Mouse (Mus musculus): Measurements from ENCODE around the gene Tunar.

Tunar gene

DNA sequence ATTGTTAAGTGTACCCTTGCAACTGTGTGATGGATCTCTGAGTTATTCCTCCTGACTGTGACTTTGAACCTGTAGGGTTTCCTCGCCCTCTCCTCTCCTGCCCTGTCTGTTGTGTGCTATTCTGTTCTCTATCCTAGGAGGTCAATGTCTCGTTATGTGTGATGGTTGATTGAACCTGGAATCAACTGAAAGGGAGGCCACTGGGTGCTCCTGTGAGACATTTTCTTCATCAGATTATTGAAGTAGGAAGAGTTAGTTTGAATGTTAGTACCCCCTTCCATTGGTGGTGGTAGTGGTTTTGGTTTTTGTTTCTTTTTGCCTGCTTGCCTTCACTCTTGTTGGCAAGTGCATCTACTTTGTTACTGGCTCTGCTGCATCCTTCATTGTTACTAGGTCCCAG is at the start of gene Tunar:
TSS of gene Tunar (plus strand) at position 301 of the 400 bp plus-strand sequence.
- DNase-seq (ENCODE audit: low spot score in 2 of 2), result no peak

GRCm38 (mm10) chr12:105312571-105313035 is 21.1 kb upstream of the Tunar start:
- no peak for DNase-seq (ENCODE audit: low spot score in 2 of 2)

DNA sequence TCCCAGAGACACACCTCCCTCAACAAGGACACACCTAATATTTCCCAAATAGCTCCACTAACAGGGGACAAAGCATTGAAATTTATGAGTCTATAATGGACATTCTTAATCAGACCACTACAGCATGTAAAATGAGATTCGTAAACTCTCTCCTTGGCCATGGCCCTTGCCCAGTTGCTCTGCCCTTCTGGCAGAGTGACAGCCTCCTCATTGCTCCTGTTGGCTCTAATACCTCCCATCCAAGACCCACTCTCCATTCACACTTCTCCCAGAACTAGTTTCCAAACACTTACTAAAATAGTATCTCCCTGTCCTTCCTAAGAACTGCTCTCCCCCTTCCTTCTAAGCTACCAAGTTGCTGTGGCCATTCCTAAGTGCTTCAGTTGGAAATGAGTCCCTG is 19.3 kb upstream of the Tunar start:
- DNase-seq (ENCODE audit: low spot score in 2 of 2), result no peak

GRCm38 (mm10) chr12:105322160-105322559 is 11.5 kb upstream of the Tunar start:
- no peak for DNase-seq (ENCODE audit: low spot score in 2 of 2)

- DNase-seq (ENCODE audit: low spot score in 2 of 2), result no peak
These were observed 6.6 kb upstream of the Tunar start for GRCm38 (mm10) chr12:105327051-105327450.

DNA sequence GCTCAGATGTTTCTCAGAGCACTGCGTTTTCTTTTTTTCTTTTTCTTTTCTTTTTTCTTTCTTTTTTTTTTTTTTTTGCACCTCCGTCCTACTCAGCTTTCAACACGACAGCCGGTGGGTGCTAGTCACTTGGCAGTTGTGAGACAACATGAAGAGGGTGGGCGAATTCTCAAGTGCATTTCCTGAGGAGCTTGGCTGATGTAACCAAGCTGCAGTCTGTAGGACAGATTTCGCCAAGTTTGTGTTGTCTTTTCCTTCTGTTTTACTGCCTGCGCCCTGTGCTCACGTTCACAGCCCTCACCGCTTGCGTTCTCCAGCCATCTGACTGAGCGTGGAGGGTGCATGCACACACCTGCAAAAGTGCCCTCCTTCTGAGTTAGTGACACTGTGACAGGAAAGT is 5.3 kb upstream of the Tunar start:
- no peak for DNase-seq (ENCODE audit: low spot score in 2 of 2)

DNA sequence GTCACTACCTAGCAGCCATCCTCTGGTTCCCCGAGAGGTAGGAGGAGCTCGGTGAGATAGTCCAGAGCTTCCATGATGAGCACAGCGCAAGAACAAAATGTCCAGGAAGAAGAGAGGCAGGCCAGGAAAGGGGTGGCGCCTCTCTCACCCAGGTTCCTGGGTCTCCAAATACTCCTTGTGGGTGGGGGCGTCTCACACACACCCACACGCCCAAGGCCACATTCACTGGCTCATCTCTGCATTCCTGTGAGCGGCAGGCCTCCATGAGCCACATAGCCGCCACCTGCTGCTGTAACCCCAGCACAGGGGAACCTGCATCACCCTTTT is 2.4 kb downstream of the Tunar start:
- no peak for DNase-seq (ENCODE audit: low spot score in 2 of 2)

GRCm38 (mm10) chr12:105336421-105337289 is 3.0 kb downstream of the Tunar start:
- DNase-seq (ENCODE audit: low spot score in 2 of 2), result no peak

DNA sequence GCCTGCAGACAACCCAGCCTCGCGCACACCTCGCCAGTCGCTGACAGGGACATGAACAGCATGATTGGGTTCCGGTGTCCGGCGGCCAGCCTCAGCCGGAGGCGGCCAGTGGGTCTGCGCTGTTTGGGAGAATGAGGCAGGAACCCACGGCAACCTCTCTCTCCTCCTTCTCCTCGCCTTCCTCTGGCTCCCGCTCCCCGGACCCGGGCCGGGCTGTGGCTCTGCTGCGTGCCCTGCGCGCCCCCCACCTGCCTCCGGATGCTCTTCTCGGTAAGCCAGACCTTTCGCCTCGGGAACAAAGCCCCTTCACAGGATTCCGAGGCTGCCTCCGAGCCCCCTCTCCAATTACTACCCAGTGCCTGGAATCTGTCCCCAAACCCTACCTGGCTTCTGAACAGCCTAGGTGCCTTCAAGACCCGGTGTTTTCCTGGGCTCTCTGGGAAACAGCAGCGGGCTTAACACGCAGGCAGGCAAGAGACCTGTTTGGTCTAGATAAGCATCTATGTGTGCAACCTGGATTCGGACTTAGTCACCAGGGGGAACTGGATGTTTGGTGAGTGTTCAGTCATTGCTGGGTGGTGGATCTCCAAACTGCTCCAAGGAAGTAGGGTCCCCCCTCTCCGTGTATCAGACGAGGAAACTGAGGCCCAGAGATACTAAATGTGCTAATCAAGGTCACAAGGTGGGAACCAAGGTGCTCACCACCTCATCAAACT is 3.8 kb downstream of the Tunar start:
- DNase-seq (ENCODE audit: low spot score in 2 of 2), result no peak

DNA sequence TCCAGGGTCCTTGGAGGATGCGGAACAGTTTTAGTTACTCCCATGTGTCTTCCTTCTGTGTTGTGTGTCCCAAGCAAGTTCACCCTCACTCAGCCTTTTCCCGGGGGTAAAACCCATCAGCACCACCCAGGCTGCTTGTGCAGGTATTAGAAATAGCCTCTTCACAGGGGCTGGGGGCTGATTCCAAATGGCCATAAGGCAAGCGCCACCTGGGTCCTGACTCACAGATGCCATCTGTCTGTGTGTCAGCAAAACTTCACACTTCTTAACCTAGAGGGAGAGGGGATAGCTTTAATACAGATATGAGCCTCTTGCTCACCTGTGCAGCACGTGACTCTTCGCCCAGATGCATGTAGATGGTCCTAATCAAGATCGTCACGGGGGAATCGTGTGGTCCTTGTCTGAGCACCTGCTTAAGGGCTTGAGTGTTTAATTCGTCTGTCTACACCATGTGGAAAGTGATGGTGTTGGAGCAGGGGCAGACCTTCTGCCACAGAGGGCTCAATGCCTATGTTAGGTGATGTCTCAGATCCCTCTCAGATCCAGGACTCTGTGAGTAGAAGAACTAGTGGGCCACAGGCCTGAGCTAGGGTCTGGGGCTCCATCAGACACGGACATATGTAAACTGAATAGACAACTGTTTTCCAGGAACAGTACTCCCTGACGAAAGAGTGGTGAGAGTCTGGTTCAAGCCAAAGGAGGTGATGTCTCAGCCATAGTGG is 4.7 kb downstream of the Tunar start:
- DNase-seq (ENCODE audit: low spot score in 2 of 2), result no peak

GRCm38 (mm10) chr12:105341523-105341922 is 7.9 kb downstream of the Tunar start:
- no peak for DNase-seq (ENCODE audit: low spot score in 2 of 2)

DNA sequence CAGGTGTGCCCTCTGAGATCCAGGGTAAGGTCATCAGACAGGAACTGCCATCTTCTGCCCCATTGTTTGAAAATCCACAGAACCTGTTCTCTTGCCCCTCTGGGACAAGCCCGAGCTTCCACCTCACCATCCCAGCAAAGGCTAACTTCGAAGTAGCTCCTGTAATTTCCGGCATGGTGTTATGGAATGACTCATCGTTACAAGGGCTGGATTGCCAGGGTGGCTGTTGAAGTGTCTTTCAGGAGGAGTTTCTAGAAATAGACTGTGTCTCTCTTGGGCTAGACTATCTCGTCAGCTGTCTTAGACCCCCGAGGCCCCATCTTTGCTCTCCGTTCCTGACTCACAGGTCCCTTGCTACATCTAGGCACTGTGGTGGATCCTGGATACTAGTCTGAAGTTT is 10.8 kb downstream of the Tunar start:
- no peak for DNase-seq (ENCODE audit: low spot score in 2 of 2)

DNA sequence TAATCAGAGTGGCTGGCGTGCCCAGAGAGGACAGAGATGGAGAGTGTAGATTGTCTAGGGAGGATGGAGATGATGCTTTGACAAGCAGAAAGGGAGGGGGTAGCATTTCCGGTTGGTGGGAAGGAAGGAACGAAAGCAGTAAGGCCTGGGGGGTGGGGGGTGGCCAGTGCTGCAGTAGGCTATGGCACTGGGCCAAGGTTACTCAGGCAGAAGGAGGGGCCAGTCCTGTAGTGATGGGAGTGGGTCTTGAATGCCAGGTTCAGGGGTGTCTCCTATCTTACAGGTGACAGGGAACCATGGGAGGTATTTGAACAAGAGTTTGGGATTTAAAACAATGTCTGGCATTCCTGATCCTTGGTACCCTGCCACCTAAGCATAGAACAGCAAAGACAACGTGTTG is 13.2 kb downstream of the Tunar start:
- DNase-seq (ENCODE audit: low spot score in 2 of 2), result no peak

DNA sequence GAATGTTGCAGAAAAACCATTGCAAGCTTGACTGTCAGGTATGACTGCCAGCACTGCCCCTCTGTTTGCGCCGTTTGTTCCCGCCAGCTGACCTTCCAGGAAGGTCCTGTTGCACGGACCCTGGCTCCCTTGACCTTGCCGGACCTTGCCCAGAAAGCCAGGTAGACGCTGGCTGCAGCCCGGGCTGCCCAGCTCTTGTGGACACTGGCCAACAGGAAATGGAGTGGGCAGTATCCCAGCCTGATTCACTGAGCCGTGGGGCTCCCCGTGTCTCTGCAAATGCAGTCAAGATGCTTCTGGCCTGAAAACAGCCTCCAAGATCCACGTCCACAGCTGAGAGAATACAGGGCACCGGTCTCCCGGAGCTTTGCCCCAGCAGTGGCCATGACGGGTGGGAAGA is 13.6 kb downstream of the Tunar start:
- no peak for DNase-seq (ENCODE audit: low spot score in 2 of 2)

- DNase-seq (ENCODE audit: low spot score in 2 of 2), result no peak
These were observed 20.6 kb downstream of the Tunar start for GRCm38 (mm10) chr12:105354266-105354665.

DNA sequence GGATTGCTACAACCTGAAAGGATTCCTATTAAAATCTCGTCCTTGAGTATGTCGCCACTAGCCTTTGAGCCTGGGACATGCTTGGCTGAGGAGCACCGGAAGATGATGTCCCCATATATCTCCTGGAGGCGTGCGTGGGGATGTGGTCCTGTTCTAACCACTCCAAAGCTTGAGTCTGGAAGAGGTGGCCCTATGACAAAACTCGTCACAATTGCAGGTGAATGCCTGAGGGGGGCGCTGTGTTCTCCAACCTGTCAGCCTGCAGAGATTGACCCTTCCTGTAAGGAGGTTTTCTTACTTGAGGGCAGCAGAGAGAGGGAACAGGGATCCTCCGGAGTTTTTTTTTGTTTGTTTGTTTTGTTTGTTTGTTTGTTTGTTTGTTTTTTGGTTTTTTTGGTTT is 21.1 kb downstream of the Tunar start:
- no peak for DNase-seq (ENCODE audit: low spot score in 2 of 2)

DNA sequence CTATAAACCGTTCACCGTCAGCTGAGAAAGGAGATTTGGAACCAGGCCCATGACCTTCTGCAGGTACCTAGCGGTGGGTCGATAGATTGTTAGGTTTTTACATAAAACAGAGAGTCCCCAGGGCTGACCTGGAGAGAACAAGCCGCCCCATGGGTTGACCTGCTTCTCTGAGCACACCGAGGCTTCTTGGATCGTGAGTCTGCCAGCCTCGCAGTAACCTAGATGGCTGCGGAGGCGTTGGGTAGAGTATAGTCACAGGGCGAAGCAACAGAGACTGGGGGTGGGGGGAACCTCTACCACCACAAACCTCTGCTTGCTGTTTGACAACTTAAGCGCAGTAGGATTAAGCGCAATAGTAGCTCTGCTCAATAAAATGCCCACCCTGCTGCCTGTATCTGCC is 23.1 kb downstream of the Tunar start:
- DNase-seq (ENCODE audit: low spot score in 2 of 2), result no peak

DNA sequence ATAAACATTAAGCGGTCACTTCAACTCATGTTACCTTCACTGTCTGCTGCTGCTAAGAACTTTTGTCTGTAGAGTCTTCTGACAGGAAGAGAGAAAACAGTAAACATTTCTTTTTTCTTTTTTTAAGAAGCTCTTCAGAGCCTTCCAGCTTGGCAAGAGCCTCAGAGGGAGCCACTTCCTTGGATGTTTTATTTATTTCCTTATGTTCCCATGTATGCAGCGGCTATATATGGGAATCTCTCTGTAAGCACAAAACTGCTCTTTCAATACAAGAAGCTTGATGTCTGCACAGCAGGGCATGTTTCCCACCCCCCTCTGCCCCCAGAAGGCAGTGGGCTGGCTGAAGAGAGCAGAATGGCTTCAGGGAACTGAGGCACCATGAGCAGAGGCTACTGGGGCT is 30.0 kb downstream of the Tunar start:
- DNase-seq (ENCODE audit: low spot score in 2 of 2), result no peak

- no peak for DNase-seq (ENCODE audit: low spot score in 2 of 2)
These were observed 40.9 kb downstream of the Tunar start for GRCm38 (mm10) chr12:105374564-105374963.

DNA sequence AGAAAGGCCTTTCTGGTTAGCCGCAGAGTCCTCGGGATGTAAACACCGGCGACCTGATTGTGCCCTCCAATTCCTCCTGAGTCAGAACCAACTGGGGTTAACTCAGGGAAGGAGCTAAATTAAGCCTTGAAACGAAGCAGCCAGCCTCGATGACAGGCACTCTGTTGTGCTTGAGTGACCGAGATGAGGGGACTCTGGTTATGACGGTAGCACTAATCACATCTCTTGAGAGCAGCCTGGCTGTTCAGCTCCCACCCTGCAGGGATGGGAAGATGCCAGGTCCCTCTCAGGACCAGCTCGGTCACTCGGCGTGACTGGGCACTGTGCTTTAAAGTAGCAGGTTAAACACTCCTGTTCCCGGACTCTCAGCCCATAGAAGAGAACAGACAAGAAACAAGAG is 43.3 kb downstream of the Tunar start:
- no peak for DNase-seq (ENCODE audit: low spot score in 2 of 2)

DNA sequence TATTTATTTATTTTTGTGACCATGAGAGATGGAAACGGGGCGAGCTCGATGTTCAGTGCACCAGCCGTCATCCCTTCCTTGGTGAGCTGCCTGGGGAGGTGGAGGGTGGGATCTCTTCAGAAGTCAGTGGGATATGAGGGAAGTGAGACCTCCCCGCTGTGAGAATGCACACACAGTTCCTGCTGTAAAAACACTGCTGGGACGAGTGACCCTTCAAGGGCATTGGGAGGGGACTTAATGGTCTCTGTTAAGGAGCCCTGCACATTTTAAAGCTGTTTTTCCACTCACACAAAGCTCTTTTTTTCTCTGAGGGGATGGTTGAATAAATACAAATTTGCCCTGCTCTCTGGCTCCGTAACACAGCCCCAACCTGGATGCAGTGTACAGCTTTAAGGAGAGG is 49.1 kb downstream of the Tunar start:
- DNase-seq (ENCODE audit: low spot score in 2 of 2), result no peak

DNA sequence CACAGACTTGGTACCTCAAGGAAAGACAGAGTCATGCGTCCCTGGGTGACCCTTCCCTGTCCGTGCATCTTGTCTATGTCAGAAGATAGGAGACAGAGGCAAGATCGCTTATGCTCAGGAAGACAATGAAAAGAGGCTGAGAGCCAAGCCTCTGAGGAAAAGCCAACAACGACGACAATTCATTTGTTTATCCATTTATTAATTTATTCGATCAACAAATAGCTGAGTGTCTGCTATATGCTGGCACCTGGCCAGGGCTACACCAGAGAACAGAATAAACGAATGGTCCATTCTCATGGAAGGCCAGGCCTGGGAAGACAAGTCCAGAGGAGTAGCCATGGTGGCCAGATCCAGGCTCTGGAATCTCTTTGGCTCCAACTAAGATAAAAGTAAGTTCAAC is 61.0 kb downstream of the Tunar start:
- DNase-seq (ENCODE audit: low spot score in 2 of 2), result no peak

GRCm38 (mm10) chr12:105398172-105398571 is 64.5 kb downstream of the Tunar start:
- no peak for DNase-seq (ENCODE audit: low spot score in 2 of 2)

Data from spleen, postnatal 14 days (tissue).